Mouse (Mus musculus): Measurements from ENCODE around the gene Cfc1. TPM values are rescaled to one million over a fixed set of nuclear protein-coding genes. Genes with fewer than 3 reads are reported as not detected.
"Not testable (repeated sequence)": the region's sequence is repeated elsewhere in the genome, so short reads cannot be mapped to it uniquely, and the experiment has no call there.

The Cfc1 gene
- under 1 TPM in 1 of 2 experiments, not detected in 1; 0.31 TPM for polyA plus RNA-seq (2017; shearing (Covaris generic))

- ATAC-seq: not testable (repeated sequence)
Measured at GRCm38 (mm10) chr1:34535043-34535698, at the start of gene Cfc1. Gene Cfc1, plus strand, starts transcription at chr1:34535648.

DNA sequence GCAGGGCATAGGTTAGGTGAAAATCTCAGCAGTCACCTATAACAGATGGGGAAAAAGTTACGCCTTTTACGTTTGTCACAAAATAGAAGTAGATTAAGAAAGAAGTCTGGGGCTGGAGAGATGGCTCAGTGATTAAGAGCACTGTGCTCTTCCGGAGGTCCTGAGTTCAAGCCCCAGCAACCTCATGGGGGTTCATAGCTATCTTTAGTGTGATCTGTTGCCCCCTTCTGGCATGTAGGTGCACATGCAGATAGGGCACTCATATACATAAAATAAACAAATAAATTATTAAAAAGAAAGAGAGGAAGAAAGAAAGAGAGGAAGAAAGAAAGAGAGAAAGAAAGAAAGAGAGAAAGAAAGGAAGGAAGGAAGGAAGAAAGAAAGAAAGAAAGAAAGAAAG lies 48.1 kb upstream of the Cfc1 start:
- ATAC-seq: no peak

DNA sequence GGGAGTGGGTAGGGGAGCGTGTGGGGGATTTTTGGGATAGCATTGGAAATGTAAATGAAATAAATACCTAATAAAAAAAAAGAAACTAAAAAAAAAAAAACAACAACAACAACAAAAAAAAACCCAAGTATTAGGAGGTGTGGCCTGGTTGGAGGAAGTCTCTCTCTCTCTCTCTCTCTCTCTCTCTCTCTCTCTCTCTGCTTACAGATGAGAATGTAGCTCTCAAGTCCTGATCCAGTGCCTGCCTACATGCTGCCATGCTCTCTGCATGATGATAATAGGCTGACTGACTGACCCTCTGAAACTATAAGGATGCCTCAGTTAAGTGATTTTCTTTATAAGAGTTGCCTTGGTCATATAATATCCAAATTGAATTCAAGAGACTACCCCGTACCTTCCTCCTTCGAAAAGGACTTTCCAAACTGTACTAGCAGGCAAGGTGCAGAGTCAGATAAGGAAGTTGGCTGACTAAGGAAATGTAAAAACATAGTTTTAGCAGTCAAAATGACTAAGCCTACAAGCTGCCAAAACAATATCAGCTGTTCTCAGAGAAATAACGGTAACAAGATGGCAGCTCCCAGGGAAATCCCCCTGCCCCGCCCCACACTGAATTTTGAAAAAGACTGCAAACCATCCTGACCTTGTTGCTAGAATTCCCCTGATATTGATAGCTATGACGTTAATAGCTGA lies 45.5 kb upstream of the Cfc1 start:
- ATAC-seq: no peak

DNA sequence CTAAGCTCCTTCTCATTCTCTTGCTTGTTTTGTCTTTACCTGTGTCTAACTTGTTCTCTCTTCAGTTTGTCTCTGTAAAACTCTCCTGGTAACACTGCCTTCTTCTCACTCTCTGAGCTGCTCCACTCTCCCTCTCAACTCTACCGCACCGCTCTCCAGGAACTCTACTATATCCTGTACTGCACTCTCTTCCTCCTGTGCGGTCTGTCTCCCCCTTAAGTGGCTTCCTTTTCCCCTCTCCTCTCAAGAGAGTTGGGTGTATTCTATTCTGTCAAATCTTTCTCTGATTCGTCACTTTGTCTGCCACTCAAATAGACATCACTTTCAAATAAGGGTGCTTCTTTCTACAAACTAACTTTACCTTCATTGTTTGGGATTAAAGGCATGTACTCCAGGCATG lies 44.0 kb upstream of the Cfc1 start:
- no peak for ATAC-seq

DNA sequence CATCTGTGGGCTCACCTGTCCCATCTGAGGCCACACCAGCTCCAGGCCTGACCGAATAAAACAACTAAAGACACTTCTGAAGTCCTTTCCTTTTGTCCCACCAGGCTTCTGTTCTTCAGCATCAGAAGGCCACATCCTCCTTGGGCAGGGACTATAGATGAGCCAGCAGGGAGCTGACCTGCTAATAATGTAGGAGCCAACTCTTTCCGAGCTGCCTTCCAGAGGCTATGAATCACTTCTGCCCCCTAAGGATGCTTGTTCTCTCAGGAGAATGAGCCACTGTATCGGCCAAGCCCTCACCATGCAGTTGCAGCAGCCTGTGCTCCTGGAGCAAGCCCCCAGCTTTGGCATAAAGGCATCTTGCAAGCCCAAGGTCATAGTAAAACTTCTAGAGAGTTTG lies 32.5 kb upstream of the Cfc1 start:
- ATAC-seq: no peak

- no peak for ATAC-seq
Measured at GRCm38 (mm10) chr1:34505307-34505706, 30.1 kb upstream of the Cfc1 start.

DNA sequence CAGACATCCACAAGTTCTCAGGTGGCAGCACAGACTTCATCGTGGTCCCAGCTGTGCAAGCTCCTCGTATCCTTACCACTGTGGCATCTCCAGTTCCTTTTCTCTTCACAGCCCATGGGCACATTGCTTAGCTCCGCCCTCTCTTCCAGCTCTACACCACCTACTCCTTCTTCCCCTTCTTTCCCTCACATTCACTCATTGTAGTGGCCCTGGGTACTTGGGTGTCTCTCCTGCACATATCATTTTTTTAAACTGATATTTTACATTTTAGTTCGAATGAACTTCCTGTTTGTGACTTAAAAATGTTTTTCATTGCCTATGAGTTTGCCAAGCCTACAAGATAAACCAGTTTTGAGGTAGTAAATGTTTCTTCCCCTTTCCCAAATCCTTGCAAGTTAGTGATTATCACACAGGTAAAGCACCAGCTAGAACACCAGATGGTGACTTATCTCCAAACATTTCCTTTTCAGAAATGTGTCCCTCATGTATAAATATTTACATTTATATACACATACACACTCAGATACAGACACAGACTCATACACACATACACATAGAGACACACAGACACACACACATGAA lies 29.4 kb upstream of the Cfc1 start:
- ATAC-seq: no peak

- ATAC-seq: no peak
Measured at GRCm38 (mm10) chr1:34507986-34508385, 27.5 kb upstream of the Cfc1 start.

DNA sequence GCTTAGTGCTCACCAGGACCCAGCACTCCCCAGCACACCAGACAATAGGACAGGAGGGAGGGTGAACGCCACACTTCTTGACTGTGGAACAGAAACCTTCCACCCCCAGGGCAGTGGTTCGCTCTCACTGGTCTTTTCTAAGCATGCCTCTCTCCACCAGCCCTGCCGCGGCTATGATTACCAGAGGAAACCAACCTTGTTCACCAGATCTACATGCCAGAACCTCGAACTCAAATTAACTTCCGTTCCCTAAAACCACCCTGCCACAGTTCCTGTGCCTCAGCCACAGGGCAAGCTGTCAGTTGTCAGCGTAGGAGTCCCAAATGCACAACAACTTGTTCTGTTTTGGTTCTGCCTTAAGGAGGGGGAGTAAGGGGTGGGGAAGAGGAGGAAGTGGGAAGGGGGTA lies 24.9 kb upstream of the Cfc1 start:
- peak; percentile 91 for ATAC-seq

DNA sequence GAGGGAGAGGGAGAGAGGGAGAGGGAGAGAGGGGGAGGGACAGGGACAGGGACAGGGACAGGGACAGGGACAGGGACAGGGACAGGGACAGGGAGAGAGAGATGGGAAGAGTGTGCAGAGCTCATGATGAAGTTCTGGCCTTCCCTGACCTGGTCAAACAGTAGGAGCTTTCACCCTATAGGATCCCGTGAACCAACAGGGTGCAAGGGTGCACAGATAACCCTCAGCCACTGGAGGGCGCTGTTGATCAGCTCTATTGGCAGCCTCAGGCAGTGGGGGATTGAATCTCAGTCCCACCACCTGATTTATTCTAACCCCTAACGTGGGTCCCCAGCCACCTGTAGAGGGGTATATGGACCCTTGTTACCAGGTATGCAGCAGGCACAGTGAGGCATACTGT lies 24.4 kb upstream of the Cfc1 start:
- ATAC-seq: peak; percentile 65

- ATAC-seq: no peak
Measured at GRCm38 (mm10) chr1:34513068-34513467, 22.4 kb upstream of the Cfc1 start.

- no peak for ATAC-seq
Measured at GRCm38 (mm10) chr1:34516595-34516994, 18.9 kb upstream of the Cfc1 start.

- ATAC-seq: not testable (repeated sequence)
Measured at GRCm38 (mm10) chr1:34517297-34517696, 18.2 kb upstream of the Cfc1 start.

DNA sequence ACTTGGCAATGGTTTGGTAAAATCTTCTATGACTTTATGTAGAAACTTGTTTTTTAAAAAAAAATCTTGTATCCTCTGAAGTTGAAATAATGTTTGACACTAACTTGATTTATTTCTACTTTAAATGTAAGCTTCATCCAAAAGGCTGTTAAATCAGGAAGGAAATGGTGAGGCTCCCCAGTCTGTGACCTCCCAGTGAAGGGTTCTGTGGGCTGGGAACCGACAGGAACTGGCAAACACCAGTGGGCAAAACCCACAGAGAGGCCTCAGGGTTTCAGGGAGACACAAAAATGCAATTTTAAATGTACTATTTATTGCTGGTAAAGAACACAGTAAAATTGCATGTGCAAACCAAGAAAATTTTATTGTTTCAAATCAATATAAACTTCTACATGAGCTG lies 17.7 kb upstream of the Cfc1 start:
- not testable (repeated sequence) for ATAC-seq

DNA sequence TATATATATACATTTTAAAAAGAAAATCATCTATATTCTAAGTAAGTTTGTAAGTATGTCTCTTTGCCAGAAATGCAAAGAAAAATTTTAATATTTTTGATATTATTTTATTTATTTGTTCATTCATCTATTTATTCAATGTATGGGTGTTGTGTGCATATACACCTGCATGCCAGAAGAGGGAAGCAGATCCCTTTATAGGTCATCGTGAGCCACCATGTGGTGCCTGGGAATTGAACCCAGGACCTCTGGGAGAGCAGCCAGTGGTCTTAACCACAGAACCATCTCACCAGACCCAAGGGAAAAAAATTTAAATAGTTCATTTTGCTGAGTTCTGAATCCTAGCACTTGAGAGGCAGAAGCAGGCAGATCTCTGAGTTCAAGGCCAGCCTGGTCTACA lies 17.2 kb upstream of the Cfc1 start:
- no peak for ATAC-seq

DNA sequence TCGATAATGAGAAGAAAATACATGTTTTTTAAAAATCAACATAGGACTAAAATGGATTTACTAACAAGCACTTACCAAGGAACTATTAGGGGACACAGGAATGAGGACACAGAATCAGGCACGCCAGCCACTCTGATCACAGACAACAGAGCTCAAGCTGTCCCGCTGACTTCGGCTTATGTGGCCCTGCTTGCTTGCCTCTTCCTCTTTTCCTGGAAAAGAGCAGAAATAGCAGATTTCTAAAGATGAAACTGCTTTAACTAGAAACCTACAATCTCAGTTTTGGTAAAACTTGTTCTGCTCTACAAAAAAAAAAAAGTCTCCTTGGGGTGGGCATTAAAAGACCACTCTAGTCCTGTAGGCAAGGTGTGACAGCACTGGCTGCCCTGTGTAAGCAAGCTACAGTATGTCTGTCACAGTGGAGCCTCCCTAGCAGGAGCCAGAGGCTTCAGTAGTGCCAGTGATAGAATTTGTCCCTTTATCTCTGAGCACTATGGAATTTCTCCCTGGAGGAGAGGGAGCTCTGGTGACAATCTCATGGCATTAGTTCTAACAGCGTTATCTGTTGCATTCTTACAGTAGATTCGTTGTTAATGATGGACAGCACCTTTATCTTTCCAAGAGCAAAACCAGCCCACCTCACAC lies 13.1 kb upstream of the Cfc1 start:
- ATAC-seq: no peak

- ATAC-seq: no peak
Measured at GRCm38 (mm10) chr1:34522850-34523244, 12.6 kb upstream of the Cfc1 start.

- ATAC-seq: no peak
Measured at GRCm38 (mm10) chr1:34523647-34524046, 11.8 kb upstream of the Cfc1 start.

DNA sequence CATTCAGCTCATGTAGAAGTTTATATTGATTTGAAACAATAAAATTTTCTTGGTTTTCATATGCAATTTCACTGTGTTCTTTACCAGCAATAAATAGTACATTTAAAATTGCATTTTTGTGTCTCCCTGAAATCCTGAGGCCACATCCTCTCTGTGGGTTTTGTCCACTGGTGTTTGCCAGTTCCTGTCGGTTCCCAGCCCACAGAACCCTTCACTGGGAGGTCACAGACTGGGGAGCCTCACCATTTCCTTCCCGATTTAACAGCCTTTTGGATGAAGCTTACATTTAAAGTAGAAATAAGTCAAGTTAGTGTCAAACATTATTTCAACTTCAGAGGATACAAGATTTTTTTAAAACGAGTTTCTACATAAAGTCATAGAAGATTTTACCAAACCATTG lies 874 bp upstream of the Cfc1 start:
- ATAC-seq: not testable (repeated sequence)

DNA sequence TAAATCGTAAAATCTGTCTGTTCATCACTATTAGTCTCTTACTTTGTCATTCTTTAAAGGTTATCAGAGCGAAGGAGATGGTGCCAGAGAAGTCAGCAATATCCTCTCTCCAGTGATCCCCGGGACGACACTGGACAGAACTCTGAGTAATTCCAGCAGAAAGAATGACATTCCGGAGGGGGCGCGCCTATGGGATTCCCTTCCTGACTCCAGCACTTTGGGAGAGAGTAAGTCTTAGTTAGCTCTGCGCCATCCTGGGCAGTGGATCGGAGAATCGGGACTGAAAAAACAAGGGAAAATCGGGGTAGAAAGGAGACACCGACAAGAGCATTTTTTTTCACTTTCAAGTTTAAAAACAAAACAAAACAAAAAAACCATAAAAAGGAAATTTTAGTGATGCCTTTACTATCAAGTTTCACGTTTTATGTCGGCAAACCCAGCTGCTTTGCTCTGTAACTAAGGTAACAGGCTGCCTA lies 881 bp downstream of the Cfc1 start:
- no peak for ATAC-seq

DNA sequence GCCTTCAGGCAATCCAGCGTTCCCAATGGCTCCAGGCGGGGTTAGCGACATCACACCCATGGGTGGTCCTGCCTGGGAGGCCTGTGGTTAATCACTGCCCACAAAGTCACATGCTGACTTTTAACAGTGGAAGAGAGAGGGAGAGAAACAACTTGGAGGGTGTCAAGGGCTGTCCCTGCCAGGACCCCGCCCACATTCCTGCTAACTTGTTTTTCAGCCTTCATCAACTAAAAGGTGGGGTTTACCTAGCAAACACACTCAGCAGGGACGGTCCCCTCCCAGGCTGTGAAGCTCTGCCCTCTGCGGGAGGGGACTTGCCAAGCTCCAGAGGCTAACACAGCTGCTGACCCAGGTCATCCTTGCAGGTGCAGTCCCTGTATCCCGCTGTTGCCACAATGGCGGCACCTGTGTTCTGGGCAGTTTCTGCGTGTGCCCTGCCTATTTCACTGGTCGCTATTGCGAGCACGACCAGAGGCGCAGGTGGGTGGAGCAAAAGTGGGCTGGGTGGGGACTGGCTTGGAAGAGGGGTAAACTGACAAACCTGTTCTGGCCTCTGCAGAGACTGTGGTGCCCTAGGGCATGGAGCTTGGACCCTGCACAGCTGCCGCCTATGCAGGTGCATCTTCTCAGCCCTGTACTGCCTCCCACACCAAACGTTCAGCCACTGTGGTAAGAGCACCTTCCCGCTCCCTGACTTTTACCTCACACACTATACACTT lies 1.5 kb downstream of the Cfc1 start:
- no peak for ATAC-seq

- no peak for ATAC-seq
Measured at GRCm38 (mm10) chr1:34547074-34547473, 11.6 kb downstream of the Cfc1 start.

DNA sequence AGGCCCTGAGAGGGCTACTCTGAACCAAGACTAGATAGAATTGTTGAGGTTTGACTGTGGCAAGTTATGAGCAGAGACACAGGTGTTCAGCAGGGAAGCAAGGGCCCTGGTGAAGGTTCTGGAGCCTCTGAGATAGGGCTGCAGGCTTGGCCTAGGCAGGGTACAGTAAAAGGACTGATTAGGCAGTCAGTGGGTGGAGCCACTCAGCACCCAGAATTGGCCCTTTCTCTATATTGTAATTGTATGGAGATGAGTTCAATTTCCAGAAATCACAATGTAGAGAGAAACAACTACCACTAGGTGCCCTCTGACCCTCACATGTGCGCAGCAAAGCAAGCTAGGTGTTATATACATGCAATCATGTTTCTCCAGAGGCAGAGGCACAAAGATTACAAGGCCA lies 18.2 kb downstream of the Cfc1 start:
- no peak for ATAC-seq
